Mouse (Mus musculus) MN1 (cell line): ENCODE results near the gene Dcun1d1.

Experiments used
- DNase-seq: peaks from one replicate; pipeline ENCODE4 v3.0.0-alpha.2; 2016; ENCODE audit warnings: low spot score

Dcun1d1 gene

DNA sequence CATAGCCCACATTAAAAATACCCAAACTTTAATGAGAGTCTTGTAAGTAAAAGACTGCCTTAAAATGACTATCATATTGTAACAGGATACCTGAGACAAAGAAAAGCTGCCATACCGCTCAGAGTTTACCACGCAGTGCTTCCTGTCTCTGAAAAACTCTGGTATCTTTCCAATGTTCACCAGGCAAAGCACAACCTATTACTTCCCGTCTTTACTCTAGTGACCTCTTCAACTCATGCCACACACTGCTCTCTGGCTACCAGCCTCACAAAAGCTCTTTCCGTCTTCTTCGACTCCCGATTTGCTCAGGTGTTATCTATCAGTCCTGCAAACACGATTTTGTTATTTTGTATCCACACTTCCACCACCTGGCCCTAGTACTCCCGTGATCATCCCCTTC, 7.4 kb downstream of the Dcun1d1 start:
- DNase-seq = no peak

- DNase-seq = no peak
Measured at GRCm38 (mm10) chr3:35929406-35929805, 7.8 kb downstream of the Dcun1d1 start.

DNA sequence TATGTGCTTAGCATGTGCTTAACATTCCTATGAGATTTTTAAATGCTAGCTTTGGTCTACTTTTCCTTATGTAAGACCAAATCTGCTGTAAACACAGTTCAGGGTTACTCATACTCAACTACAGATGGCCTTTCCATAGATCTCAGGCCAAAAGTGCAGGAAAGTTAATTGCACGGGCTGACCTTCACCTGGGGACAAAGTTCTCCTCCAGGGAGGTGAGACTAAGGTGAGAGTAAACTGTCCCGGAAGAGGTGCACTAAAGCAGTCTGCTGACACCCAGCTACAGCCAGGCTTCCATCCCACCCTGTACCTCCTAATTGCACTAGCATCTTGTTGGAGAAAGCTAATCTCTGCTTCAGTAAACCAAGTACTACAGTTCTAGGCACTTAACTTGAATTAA, 11.4 kb downstream of the Dcun1d1 start:
- no peak for DNase-seq

DNA sequence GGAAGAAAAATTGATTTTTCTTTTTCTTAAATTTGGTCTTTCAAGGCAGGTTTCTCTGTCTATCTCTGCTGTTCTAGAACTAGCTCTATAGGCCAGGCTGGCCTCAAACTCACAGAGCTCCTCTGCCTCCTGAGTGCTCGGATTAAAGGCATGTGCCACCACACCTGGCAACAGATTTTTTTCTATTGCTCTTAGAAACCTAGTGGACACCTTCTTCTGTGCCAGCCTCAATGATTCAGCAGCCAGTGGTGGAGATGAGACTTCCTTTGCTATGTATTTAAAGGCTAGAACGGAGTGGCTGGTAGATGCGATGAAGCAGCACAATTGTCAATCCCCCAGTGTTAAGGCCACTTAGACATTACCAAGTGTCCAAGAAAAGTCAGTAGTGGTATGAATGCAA, 13.2 kb downstream of the Dcun1d1 start:
- DNase-seq = no peak

DNA sequence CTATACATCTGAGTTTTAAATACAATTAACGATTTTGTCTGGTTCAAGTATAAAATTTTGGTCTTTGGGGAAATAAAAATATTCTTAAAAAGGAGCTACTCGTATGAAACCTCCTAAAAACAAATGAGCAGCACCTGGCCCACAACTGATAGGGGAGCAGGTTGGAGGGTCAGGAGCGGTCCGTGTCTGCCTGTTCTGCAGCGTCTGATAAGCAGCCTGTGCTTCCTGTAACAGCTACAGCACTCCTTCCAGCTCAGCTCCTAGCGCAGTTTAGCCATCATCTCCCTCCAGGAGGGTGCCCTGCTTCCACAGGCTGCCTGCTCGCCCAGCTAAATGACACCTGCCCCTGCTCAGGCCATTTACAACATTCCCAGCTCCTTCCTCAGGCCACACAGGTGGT, 13.8 kb downstream of the Dcun1d1 start:
- DNase-seq = no peak

DNA sequence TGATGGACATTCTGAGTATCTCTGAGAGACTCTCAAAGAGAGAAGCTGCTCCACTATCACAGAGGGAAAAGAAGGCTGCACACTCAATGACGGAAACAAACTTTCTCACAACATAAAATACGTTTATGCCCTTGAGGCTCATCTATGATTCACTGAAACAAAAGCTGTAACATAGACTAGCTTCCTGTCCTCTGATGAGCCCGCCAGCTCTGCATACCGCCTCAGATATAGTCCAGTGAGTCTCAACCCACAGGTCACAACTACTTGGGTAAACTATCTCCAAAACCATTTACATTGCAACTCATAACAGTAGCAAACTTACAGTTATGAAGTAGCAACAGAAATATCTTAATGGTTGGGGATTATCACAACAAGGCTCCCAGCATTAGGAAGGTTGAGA, 14.7 kb downstream of the Dcun1d1 start:
- DNase-seq = no peak

- DNase-seq = no peak
Measured at GRCm38 (mm10) chr3:35918229-35918628, 19.0 kb downstream of the Dcun1d1 start.

DNA sequence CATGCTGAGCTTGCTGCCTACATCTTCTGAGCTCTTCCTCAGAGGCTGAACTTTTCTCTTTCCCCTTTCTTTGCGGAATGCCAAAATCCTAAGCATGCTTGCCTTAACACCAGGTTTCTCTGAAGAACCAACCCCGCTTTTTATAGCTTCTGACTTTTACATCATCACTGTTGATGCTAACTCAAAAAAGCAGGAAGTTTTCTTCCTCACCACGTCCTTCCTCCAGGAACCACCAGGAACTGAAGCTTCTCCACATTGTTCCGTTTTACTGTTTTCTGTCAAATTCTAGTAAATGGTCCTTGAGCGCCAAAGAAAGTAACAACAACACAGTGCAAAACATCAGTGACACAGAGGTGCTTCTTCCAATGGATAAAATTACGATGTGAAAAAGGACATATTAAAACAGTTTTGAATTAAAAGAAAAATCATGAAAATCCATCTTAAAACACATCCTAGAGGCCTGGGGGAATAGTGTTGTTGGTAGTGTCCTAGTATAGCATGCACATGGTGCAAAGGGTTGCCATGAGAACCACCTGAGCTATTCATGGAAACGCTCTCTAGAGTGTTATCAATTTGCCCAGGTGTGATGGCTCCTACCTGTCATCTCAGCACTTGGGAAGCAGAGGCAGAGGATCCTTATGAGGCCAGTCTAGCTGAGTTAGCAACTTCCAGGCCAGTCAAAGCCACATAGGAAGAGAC, 28.1 kb downstream of the Dcun1d1 start:
- DNase-seq = no peak

DNA sequence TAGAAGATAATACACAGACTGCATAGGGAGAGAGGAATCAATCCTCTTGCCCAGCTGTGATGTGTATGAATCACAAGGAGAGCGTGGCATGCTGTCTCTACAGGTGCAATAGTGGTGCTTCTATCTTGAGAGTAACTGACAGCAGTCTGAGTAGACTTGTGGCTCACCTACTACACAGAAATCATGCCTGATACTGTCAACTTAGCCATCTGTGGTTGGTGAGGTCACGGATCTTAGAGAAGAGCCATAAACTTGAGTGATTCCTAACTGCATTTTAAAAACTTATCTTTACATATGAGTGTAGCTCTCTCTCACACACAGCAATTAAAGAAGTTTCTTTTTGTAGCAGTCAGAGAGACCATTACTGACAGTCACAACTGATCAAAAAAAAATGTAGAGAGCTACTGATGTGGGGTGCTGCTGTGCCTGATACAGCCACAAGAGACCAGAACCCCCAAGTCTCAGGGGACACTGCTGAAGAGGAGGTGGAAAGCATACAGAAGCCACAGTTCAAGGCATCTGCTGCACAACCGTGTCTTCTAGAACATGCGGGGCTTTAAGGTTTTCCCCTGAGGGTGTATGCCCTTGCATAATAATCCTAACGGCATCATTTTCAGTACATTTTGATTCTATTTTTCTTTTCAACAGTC, 36.6 kb downstream of the Dcun1d1 start:
- no peak for DNase-seq

DNA sequence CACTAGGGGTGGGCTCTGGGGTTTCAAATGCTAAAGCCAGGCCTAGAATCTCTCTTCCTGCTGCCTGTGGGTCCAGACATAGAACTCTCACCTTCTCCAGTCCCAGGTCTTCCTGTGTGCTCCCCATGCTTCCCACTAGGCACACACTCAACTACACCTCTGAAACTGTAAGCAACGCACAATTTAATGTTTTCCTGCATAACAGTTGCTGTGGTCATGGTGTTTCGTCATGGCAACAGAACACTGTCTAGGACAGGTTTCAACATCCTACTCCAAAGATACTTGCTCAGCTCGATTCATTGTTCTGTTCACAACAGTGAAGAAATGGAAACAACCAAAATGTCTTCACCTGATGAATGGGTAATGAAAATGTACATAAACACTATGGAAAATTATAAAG, 38.1 kb downstream of the Dcun1d1 start:
- DNase-seq = no peak

GRCm38 (mm10) chr3:35897900-35898299, 39.3 kb downstream of the Dcun1d1 start:
- no peak for DNase-seq

- DNase-seq = no peak
Measured at GRCm38 (mm10) chr3:35893156-35893555, 44.1 kb downstream of the Dcun1d1 start.

- DNase-seq = no peak
Measured at GRCm38 (mm10) chr3:35891123-35891522, 46.1 kb downstream of the Dcun1d1 start.

- DNase-seq = no peak
Measured at GRCm38 (mm10) chr3:35889531-35889930, 47.7 kb downstream of the Dcun1d1 start.

- no peak for DNase-seq
Measured at GRCm38 (mm10) chr3:35883267-35883666, 54.0 kb downstream of the Dcun1d1 start.

- DNase-seq = no peak
Measured at GRCm38 (mm10) chr3:35849326-35849725, 87.9 kb downstream of the Dcun1d1 start.
